25 mouse cellular contexts compared by ENCODE assay signal in genomic region chr7:130818813-130819212, GRCm38 (mm10). TPM values are rescaled to one million over a fixed set of nuclear protein-coding genes. Genes with fewer than 3 reads are reported as not detected.
A peak's percentile ranks its signal among the peaks of the same experiment; 100 is the strongest.
DNase-seq lines count a peak whose midpoint lies in the region; ATAC-seq and TF ChIP-seq lines count a peak whose summit lies in the region.
"Had no signal": no experiment of that assay in that cellular context is flagged by ENCODE, and none has a peak within 500 bp of the region (broad histone marks: within the 10 kb centered on the region; RNA-seq: fewer than 3 reads in every experiment).

No protein-coding gene starts in this region.

- H3K36me3 ChIP-seq in heart, adult 2 months (ENCODE audit: control insufficient read depth, insufficient read depth, low read length) = no peaks in the 10 kb centered on the region
- H3K36me3 ChIP-seq: embryonic facial prominence, embryonic 13.5 days; hindbrain, embryonic 15.5 days; limb, embryonic 12.5 days; liver, embryonic 12.5 days; neural tube, embryonic 12.5 days had no signal

- DNase-seq in A20 (ENCODE audit: low read depth, low spot score) = peak; percentile 68
- DNase-seq in naive thymus-derived CD4-positive, alpha-beta T cell, adult 2 months (ENCODE audit: low read depth) = peak; percentile 28
- no peak for DNase-seq in right cerebral cortex, adult 18-20 months
- DNase-seq in kidney, postnatal 36 days = no peak
- no peak for DNase-seq in heart, adult 2 months
- DNase-seq: adrenal gland, adult 8-10 months; cerebellum, adult 9-10 months; gastrocnemius, postnatal 25 days; heart, postnatal 14 days; lung, embryonic 14.5 days; lung, postnatal 4 days; spleen, adult 18-20 months; thymus, postnatal 14 days had no signal

- 0 out of 2 replicates have a peak overlapping the region, but pooled peaks have one; percentile 42 for H3K27ac ChIP-seq in cortical plate, adult 2 months (ENCODE audit: insufficient read depth, low read length)
- no peak overlapping the region for H3K27ac ChIP-seq in heart, adult 2 months
- H3K27ac ChIP-seq: embryonic facial prominence, embryonic 13.5 days; hindbrain, embryonic 15.5 days; kidney, postnatal 0 days; limb, embryonic 12.5 days; liver, embryonic 12.5 days; neural tube, embryonic 12.5 days had no signal

- H3K27me3 ChIP-seq in heart, adult 2 months (ENCODE audit: control insufficient read depth, insufficient read depth, low read length) = no peaks in the 10 kb centered on the region
- H3K27me3 ChIP-seq: embryonic facial prominence, embryonic 13.5 days; hindbrain, embryonic 15.5 days; limb, embryonic 12.5 days; neural tube, embryonic 12.5 days had no signal

- TF ChIP-seq POLR2A in cortical plate, adult 2 months (IDR thresholded peaks at IDR 0.05; ENCODE audit: extremely low read depth, insufficient read depth, low read length) = no peak
- no peak for TF ChIP-seq POLR2A in heart, adult 2 months (IDR thresholded peaks at IDR 0.05; ENCODE audit: insufficient read depth, low read depth, low read length)

- H3K79me2 ChIP-seq in heart, adult 2 months (replicated peaks; ENCODE audit: control insufficient read depth, insufficient read depth, low read length) = no peaks in the 10 kb centered on the region

- H3K9ac ChIP-seq in heart, adult 2 months (ENCODE audit: low read depth, low read length) = no peak overlapping the region
- H3K9ac ChIP-seq: embryonic facial prominence, embryonic 13.5 days; hindbrain, embryonic 15.5 days; limb, embryonic 12.5 days; liver, embryonic 12.5 days; lung, embryonic 14.5 days; neural tube, embryonic 12.5 days had no signal

- no peak overlapping the region for H3K4me3 ChIP-seq in cortical plate, adult 2 months (ENCODE audit: insufficient read depth, low read length)
- no peak overlapping the region for H3K4me3 ChIP-seq in heart, adult 2 months
- H3K4me3 ChIP-seq: embryonic facial prominence, embryonic 13.5 days; hindbrain, embryonic 15.5 days; limb, embryonic 12.5 days; liver, embryonic 12.5 days; neural tube, embryonic 12.5 days had no signal

- 43% methylated on average over 5 of the region's 5 CpGs for WGBS in heart, adult 2 months

- H3K4me1 ChIP-seq in cortical plate, adult 2 months (ENCODE audit: control insufficient read depth, insufficient read depth, low read length) = peaks cover 2% of the 10 kb centered on the region; the same call in 1 of the 2 replicates
- no peaks in the 10 kb centered on the region for H3K4me1 ChIP-seq in heart, adult 2 months (ENCODE audit: control insufficient read depth, insufficient read depth, low read length)
- H3K4me1 ChIP-seq: embryonic facial prominence, embryonic 13.5 days; hindbrain, embryonic 15.5 days; limb, embryonic 12.5 days; liver, embryonic 12.5 days; neural tube, embryonic 12.5 days had no signal

- peak; percentile 83 for ATAC-seq in CD4-positive, CD25-positive, alpha-beta regulatory T cell, adult 4 months
- ATAC-seq: forebrain, embryonic 14.5 days; liver, embryonic 12.5 days had no signal

- TF ChIP-seq CTCF in cortical plate, adult 2 months (IDR thresholded peaks at IDR 0.05; ENCODE audit: extremely low read depth, insufficient read depth, low read length) = no peak
- no peak for TF ChIP-seq CTCF in heart, adult 2 months (IDR thresholded peaks at IDR 0.05)

- intact Hi-C loops in heart, adult 2 months (cut with DNase I) = no loop called here

- TF ChIP-seq EP300 in heart, adult 2 months (IDR thresholded peaks at IDR 0.05; ENCODE audit: insufficient read depth, low read depth, low read length) = no peak

RNA-seq across cellular contexts. Expression of gene Btbd16, which starts 44.9 kb away (rescaled TPM):
- polyA plus RNA-seq in CD4-positive, CD25-positive, alpha-beta regulatory T cell, adult 4 months (2017; shearing (Covaris generic)) = 1 to 10 TPM; 6.3 to 7.4 TPM
- 0.68 and 0.86 TPM in 2 replicates for polyA plus RNA-seq in cortical plate, adult 2 months (2012; rRNA removed)
- not detected for total RNA-seq in heart, adult 2 months (2021)
- polyA plus RNA-seq in heart, adult 2 months (2012; rRNA removed) = 0.18 and 0.20 TPM in 2 replicates
- polyA plus RNA-seq: embryonic facial prominence, embryonic 13.5 days; forebrain, embryonic 14.5 days; heart, embryonic 11.5 days; hindbrain, embryonic 15.5 days; intestine, postnatal 0 days; kidney, postnatal 0 days; limb, embryonic 12.5 days; liver, embryonic 12.5 days; lung, embryonic 14.5 days; midbrain, embryonic 11.5 days had no signal

RNA-seq across cellular contexts. Expression of gene Plekha1, which starts 46.7 kb away (rescaled TPM):
- polyA plus RNA-seq in CD4-positive, CD25-positive, alpha-beta regulatory T cell, adult 4 months (2017; shearing (Covaris generic)) = 10 to 100 TPM; 30.9 to 41.6 TPM
- 110 and 111 TPM in 2 replicates for polyA plus RNA-seq in cortical plate, adult 2 months (2012; rRNA removed)
- 10 to 100 TPM; 40.0 to 41.3 TPM for total RNA-seq in heart, adult 2 months (2021)
- 33.3 and 48.8 TPM in 2 replicates for polyA plus RNA-seq in heart, adult 2 months (2012; rRNA removed)

Comparison
In these comparisons a context has a peak if more than half of its experiments do, and no peak if none do; other contexts are left out.
1. DNase-seq: peak in A20 (single experiment) and naive thymus-derived CD4-positive, alpha-beta T cell, adult 2 months (single experiment); none in right cerebral cortex, adult 18-20 months (single experiment), kidney, postnatal 36 days (0 of 2) and heart, adult 2 months (0 of 2).